Mouse (Mus musculus): ENCODE measurements around the gene Tmco5. TPM values are rescaled to one million over a fixed set of nuclear protein-coding genes. Genes with fewer than 3 reads are reported as not detected.
"Not testable (repeated sequence)": the region's sequence is repeated elsewhere in the genome, so short reads cannot be mapped to it uniquely, and the experiment has no call there.

The Tmco5 gene
- total RNA-seq, 2 experiments from 2014 or later: not detected

- DNase-seq: no peak
- intact Hi-C loops (cut with DNase I; ENCODE audit: low total_unique reads): no loop called here
Measured at GRCm38 (mm10) chr2:116918598-116918997, 40.1 kb downstream of the Tmco5 start.

GRCm38 (mm10) chr2:116922580-116923500 lies 44.3 kb downstream of the Tmco5 start:
- no peak for DNase-seq
- intact Hi-C loops (cut with DNase I; ENCODE audit: low total_unique reads): no loop called here

DNA sequence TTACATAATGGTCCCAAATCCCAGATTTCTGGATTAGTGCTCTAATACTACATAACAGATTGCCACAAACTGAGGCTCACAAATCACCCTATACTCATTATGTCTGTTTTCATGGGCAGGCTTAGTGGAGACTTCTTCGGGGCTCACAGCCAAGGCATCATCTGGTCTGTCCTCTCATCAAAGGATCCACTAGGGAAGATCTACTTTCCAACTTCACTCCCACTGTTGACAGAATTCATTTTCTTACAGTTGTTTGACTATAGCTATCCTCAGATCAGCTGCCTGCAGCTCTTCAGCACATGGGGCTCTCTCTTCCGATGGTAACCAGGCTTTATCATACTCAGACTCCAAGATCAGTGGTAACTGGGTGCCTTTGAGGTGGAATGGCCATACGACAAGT lies 45.2 kb downstream of the Tmco5 start:
- intact Hi-C loops (cut with DNase I; ENCODE audit: low total_unique reads): no loop called here
- peak; percentile 16 for DNase-seq

DNA sequence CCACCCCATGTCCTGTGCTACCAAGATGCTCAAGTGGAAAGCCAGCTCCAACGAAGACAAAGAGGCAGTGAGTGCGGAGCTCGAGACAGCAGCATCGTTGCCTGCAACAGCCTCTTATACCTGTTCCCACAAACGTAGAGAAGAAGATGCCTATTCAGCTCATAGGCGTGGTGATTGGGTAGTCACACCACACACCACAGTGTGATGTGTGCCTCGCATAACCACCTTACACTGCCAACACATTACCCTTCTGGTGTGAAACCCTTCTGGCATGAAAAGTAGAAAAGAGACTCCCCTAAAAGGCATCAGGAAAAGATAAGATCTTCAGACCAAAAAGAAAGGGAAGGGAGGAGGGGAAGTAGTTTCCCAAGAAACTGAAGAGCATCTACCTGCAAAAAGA lies 45.8 kb downstream of the Tmco5 start:
- intact Hi-C loops (cut with DNase I; ENCODE audit: low total_unique reads): no loop called here
- DNase-seq: no peak

- intact Hi-C loops (cut with DNase I; ENCODE audit: low total_unique reads): no loop called here
- no peak for DNase-seq
Measured at GRCm38 (mm10) chr2:116925230-116925629, 46.7 kb downstream of the Tmco5 start.

- intact Hi-C loops (cut with DNase I; ENCODE audit: low total_unique reads): no loop called here
- peak; percentile 14 for DNase-seq
Measured at GRCm38 (mm10) chr2:116932218-116932617, 53.7 kb downstream of the Tmco5 start.

DNA sequence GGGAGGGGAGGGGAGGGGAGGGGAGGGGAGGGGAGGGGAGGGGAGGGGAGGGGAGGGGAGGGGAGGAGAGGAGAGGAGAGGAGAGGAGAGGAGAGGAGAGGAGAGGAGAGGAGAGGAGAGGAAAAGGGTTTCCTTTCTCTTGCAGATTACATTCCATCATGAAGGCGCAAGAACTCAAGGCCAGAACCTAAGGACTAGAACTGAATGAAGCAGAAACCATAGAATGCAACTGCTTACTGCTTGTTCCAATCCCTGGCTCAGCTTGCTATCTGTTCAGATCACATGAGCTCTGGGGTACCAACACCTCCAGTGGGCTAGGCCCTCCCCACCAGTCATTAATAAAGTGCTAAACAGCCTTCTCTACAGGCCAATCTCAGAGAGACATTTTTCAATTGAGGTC lies 55.7 kb downstream of the Tmco5 start:
- intact Hi-C loops (cut with DNase I; ENCODE audit: low total_unique reads); DNase-seq: not testable (repeated sequence)

GRCm38 (mm10) chr2:116934776-116935175 lies 56.3 kb downstream of the Tmco5 start:
- intact Hi-C loops (cut with DNase I; ENCODE audit: low total_unique reads): no loop called here
- no peak for DNase-seq

DNA sequence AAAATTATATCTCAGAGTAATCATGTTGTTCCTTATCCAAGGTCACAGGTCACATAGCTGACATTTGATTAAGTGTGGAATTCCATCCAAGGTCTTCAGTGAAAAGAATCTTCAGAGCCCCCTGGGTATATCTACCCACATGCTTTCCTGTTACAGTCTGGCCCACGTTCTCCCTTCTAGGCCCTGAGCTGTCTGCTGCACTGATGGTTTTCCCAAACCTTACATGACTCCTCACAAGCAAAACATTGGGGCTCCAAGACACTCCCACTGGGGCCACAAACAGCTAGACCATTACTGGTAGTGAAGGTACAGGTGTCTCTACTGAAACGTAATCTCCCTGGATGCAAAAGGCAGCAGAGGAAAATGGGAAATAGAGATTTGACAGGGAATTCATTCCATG lies 57.9 kb downstream of the Tmco5 start:
- DNase-seq: no peak
- intact Hi-C loops (cut with DNase I; ENCODE audit: low total_unique reads): no loop called here

- intact Hi-C loops (cut with DNase I; ENCODE audit: low total_unique reads): no loop called here
- no peak for DNase-seq
Measured at GRCm38 (mm10) chr2:116937166-116937565, 58.7 kb downstream of the Tmco5 start.

DNA sequence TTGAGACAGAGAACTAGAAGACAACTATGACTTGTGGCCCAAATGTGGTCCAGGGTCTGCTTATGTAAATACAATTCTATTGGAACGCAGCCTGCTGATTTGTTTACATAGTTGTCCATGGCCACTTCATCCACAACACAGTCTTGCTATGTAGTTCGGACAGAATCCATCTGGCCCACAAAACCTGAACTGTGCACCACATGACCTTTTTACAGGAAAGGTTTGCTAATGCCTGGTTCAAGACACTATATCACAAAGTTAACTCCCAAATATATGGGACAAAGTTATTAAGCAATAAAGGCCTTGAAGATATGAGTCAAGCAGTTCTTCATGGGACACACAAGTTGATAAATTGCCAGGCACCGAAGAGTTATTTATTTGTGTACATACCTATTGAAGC lies 63.3 kb downstream of the Tmco5 start:
- DNase-seq: no peak
- intact Hi-C loops (cut with DNase I; ENCODE audit: low total_unique reads): no loop called here

Other genes starting within 250 kb of the Tmco5 start
- 10 to 100 TPM; 12.5 to 16.1 TPM for gene Spred1, start 242.7 kb downstream of the Tmco5 start, total RNA-seq (2021)

Measured in gastrocnemius, postnatal 14 days (tissue).